Mouse (Mus musculus) cortical plate, adult 2 months (tissue): ENCODE results near the gene Megf6. TPM values are rescaled to one million over a fixed set of nuclear protein-coding genes. Genes with fewer than 3 reads are reported as not detected.
A peak's percentile ranks its signal among the peaks of the same experiment; 100 is the strongest.

Source experiments
- H3K27ac ChIP-seq: fragments of 200-500 bp; 2 replicates; pipeline ENCODE4 v1.5.1; 2012; ENCODE audit warnings: low read length, control low read depth, inconsistent platforms; ENCODE audit not compliant: insufficient read depth
- H3K4me1 ChIP-seq: fragments of 200-500 bp; 2 replicates; pipeline ENCODE4 v1.6.1; 2011; ENCODE audit warnings: low read length; ENCODE audit not compliant: control insufficient read depth, insufficient read depth
- H3K4me3 ChIP-seq: fragments of 200-500 bp; 2 replicates; pipeline ENCODE4 v1.5.1; 2011; ENCODE audit warnings: mild to moderate bottlenecking, low read length, control low read depth; ENCODE audit not compliant: insufficient read depth
- CTCF ChIP-seq: fragments of 200-500 bp; IDR thresholded peaks from 2 replicates; pipeline ENCODE4 v1.5.1; 2011; ENCODE audit warnings: mild to moderate bottlenecking, control low read depth, low read length; ENCODE audit not compliant: insufficient read depth; ENCODE audit errors: extremely low read depth
- POLR2A ChIP-seq: fragments of 200-500 bp; IDR thresholded peaks from 2 replicates; pipeline ENCODE4 v1.6.1; 2011; ENCODE audit warnings: mild to moderate bottlenecking, low read length, control low read depth; ENCODE audit not compliant: insufficient read depth; ENCODE audit errors: extremely low read depth
- polyA plus RNA-seq: library from polyadenylated mRNA; depleted of rRNA; stranded (reverse); fragments of >200 nt; gene quantifications from 2 replicates; pipeline ENCODE4 v1.2.3, GENCODE M21; 2012

The Megf6 gene
- polyA plus RNA-seq, 1 experiment: 3.0 TPM

GRCm38 (mm10) chr4:154246115-154247040, 75.8 kb downstream of the Megf6 start:
- TF ChIP-seq POLR2A (no peak), CTCF (peak; percentile 86)
- Histone ChIP-seq H3K4me3 (no peak overlapping the region), H3K4me1 (no peaks in the 10 kb centered on the region), H3K27ac (no peak overlapping the region)

GRCm38 (mm10) chr4:154247207-154248091, 76.9 kb downstream of the Megf6 start:
- H3K4me1 ChIP-seq: no peaks in the 10 kb centered on the region
- no peak overlapping the region for H3K27ac ChIP-seq
- no peak for TF ChIP-seq POLR2A
- H3K4me3 ChIP-seq: no peak overlapping the region

GRCm38 (mm10) chr4:154248092-154248805, 77.7 kb downstream of the Megf6 start:
- Histone ChIP-seq H3K4me3 (no peak overlapping the region), H3K4me1 (no peaks in the 10 kb centered on the region), H3K27ac (no peak overlapping the region)
- TF ChIP-seq POLR2A (no peak), CTCF (no peak)

- Histone ChIP-seq H3K27ac (no peak overlapping the region), H3K4me3 (no peak overlapping the region)
These were observed 78.8 kb downstream of the Megf6 start for GRCm38 (mm10) chr4:154249316-154249715.

GRCm38 (mm10) chr4:154252537-154253255, 82.2 kb downstream of the Megf6 start:
- TF ChIP-seq POLR2A (no peak), CTCF (no peak)

More at GRCm38 (mm10) chr4:154249316-154249715, 78.8 kb downstream of the Megf6 start:
- no peaks in the 10 kb centered on the region for H3K4me1 ChIP-seq
- TF ChIP-seq CTCF (no peak), POLR2A (no peak)

GRCm38 (mm10) chr4:154260755-154261154, 90.2 kb downstream of the Megf6 start:
- H3K4me1 ChIP-seq: no peaks in the 10 kb centered on the region
- TF ChIP-seq CTCF (no peak), POLR2A (no peak)
- H3K4me3 ChIP-seq: no peak overlapping the region

More at GRCm38 (mm10) chr4:154252537-154253255, 82.2 kb downstream of the Megf6 start:
- Histone ChIP-seq H3K4me3 (no peak overlapping the region), H3K4me1 (no peaks in the 10 kb centered on the region), H3K27ac (no peak overlapping the region)

GRCm38 (mm10) chr4:154262071-154262470, 91.5 kb downstream of the Megf6 start:
- Histone ChIP-seq H3K4me1 (no peaks in the 10 kb centered on the region), H3K4me3 (no peak overlapping the region), H3K27ac (no peak overlapping the region)
- TF ChIP-seq POLR2A: no peak
- TF ChIP-seq CTCF: no peak

More at GRCm38 (mm10) chr4:154260755-154261154, 90.2 kb downstream of the Megf6 start:
- H3K27ac ChIP-seq: no peak overlapping the region

- no peak for TF ChIP-seq CTCF
- no peak for TF ChIP-seq POLR2A
- Histone ChIP-seq H3K4me1 (no peaks in the 10 kb centered on the region), H3K27ac (no peak overlapping the region), H3K4me3 (no peak overlapping the region)
These were observed 97.0 kb downstream of the Megf6 start for GRCm38 (mm10) chr4:154267511-154267910.
